Mouse (Mus musculus): ENCODE measurements at regions not wholly inside any gene's neighbourhood (a gene's known extent, or its start where the extent isn't known, plus 50 kb on each side); places are given as distances from the start of the nearest gene placed in this dataset.

DNA sequence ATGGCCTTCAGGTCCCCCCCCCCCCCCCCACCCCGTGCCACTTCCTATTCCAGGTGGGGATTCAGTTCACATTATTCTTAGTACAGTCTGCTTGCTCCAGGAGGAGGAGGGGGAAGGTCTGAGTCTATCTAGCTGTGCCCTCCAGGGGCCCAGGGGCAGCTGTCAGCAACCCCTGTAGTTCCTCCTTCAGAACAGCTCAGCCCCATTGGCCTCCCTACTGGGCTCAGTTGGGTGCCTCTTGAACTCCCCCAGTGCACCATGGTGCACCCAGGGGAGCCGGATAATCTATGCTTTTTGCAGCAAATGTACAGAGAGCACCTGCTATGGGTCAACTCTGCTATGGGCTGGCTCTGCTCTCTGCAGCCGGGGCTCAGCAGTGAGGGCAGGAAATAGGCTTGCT is 204.8 kb downstream of the 4933412E24Rik start:
- H3K9ac ChIP-seq (ENCODE audit: low read depth, low read length): no peak overlapping the region
- no peaks in the 10 kb centered on the region for H3K27me3 ChIP-seq (ENCODE audit: insufficient read depth, low read length)
- no peak for DNase-seq (ENCODE audit: low spot score)
- H3K4me1 ChIP-seq (replicated peaks; ENCODE audit: insufficient read depth, low read length): no peaks in the 10 kb centered on the region
- no peaks in the 10 kb centered on the region for H3K9me3 ChIP-seq (replicated peaks; ENCODE audit: low read length)
- H3K36me3 ChIP-seq (ENCODE audit: insufficient read depth, low read length): no peaks in the 10 kb centered on the region
- 43% methylated on average over 3 of the region's 3 CpGs for WGBS
- no peak overlapping the region for H3K27ac ChIP-seq
- no peak overlapping the region for H3K4me3 ChIP-seq (replicated peaks; ENCODE audit: low read depth, low read length)
- no peak overlapping the region for H3K4me2 ChIP-seq (ENCODE audit: low read length)
- ATAC-seq (replicated peaks; ENCODE audit: low FRiP score, low read depth): no peak
- TF ChIP-seq CTCF (IDR thresholded peaks at IDR 0.05; ENCODE audit: low read depth): no peak

DNA sequence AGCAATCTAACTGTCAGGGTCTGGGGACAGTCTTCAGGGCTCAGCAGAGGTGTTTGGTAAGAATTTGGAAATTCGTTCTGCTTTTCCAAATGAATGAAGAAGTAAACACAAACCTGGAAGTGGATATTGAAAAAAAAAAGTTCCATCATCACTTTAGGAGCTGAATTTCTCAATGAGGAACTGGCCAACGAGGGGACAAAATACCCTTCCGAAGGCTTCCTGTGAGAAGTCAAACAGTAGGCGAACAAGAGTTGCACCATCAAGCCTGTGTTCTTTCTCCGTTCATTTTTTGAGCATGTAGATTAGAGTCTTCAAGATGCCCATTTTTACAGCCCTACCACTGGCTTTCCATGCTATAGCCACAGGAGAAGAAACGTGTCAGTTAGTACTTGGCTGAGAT is 207.1 kb downstream of the 4933412E24Rik start:
- H3K4me1 ChIP-seq (replicated peaks; ENCODE audit: insufficient read depth, low read length): no peaks in the 10 kb centered on the region
- TF ChIP-seq CTCF (IDR thresholded peaks at IDR 0.05; ENCODE audit: low read depth): no peak
- H3K27ac ChIP-seq: no peak overlapping the region
- H3K4me3 ChIP-seq (replicated peaks; ENCODE audit: low read depth, low read length): no peak overlapping the region
- ATAC-seq (replicated peaks; ENCODE audit: low FRiP score, low read depth) (no peak), DNase-seq (ENCODE audit: low spot score) (no peak)
- no peaks in the 10 kb centered on the region for H3K27me3 ChIP-seq (ENCODE audit: insufficient read depth, low read length)
- H3K4me2 ChIP-seq (ENCODE audit: low read length): no peak overlapping the region
- no peak overlapping the region for H3K9ac ChIP-seq (ENCODE audit: low read depth, low read length)
- WGBS: 90% methylated on average over 6 of the region's 6 CpGs
- H3K9me3 ChIP-seq (replicated peaks; ENCODE audit: low read length): no peaks in the 10 kb centered on the region
- no peaks in the 10 kb centered on the region for H3K36me3 ChIP-seq (ENCODE audit: insufficient read depth, low read length)

DNA sequence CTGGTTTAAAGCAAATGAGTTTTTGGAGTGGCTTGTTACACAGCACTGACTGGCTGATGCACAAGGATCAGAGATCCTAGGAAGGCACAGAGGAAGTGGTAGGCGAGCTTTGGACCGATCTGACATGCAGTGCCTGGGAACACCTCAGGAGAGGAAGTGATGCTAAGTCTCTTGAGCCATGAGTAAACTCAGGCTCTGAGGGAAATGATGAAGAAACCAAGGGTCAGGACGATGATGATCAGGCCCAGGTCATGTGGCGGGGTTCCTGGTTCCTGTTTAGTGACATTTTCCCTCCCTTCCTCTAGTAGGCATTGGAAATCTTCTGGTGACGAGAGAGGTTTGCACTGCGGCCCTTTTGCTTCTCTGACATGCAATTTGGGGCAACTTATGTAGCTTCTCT is 208.7 kb downstream of the 4933412E24Rik start:
- Histone ChIP-seq H3K9ac (ENCODE audit: low read depth, low read length) (no peak overlapping the region), H3K9me3 (replicated peaks; ENCODE audit: low read length) (no peaks in the 10 kb centered on the region), H3K4me1 (replicated peaks; ENCODE audit: insufficient read depth, low read length) (no peaks in the 10 kb centered on the region), H3K4me3 (replicated peaks; ENCODE audit: low read depth, low read length) (no peak overlapping the region), H3K4me2 (ENCODE audit: low read length) (no peak overlapping the region), H3K36me3 (ENCODE audit: insufficient read depth, low read length) (no peaks in the 10 kb centered on the region), H3K27ac (no peak overlapping the region), H3K27me3 (ENCODE audit: insufficient read depth, low read length) (no peaks in the 10 kb centered on the region)
- no peak for TF ChIP-seq CTCF (IDR thresholded peaks at IDR 0.05; ENCODE audit: low read depth)
- DNase-seq (ENCODE audit: low spot score): no peak
- no peak for ATAC-seq (replicated peaks; ENCODE audit: low FRiP score, low read depth)
- WGBS: 92% methylated on average over 6 of the region's 6 CpGs

DNA sequence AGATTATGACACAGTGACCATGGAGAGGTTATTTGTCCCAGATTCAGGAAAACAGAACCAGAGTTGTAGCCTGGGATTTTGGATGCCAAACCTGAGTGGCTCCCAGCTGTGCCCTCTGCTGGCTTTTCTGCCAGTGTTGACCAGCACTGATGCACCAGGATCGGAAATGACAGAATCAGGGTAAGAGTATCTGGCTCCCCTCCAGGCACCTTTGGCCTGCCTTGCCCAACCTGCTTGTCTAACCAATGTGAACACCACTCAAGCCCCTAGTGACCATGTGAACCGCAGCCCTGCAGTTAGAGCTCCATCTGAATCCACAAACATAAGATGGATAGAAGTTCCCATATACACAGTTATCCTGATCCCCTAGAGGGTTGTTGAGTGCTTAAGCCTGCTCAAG is 210.6 kb downstream of the 4933412E24Rik start:
- no peak overlapping the region for H3K27ac ChIP-seq
- no peak for TF ChIP-seq CTCF (IDR thresholded peaks at IDR 0.05; ENCODE audit: low read depth)
- H3K4me1 ChIP-seq (replicated peaks; ENCODE audit: insufficient read depth, low read length): no peaks in the 10 kb centered on the region
- H3K9me3 ChIP-seq (replicated peaks; ENCODE audit: low read length): no peaks in the 10 kb centered on the region
- DNase-seq (ENCODE audit: low spot score) (no peak), ATAC-seq (replicated peaks; ENCODE audit: low FRiP score, low read depth) (no peak)
- H3K36me3 ChIP-seq (ENCODE audit: insufficient read depth, low read length): no peaks in the 10 kb centered on the region
- H3K4me2 ChIP-seq (ENCODE audit: low read length): no peak overlapping the region
- no peak overlapping the region for H3K9ac ChIP-seq (ENCODE audit: low read depth, low read length)
- H3K27me3 ChIP-seq (ENCODE audit: insufficient read depth, low read length): no peaks in the 10 kb centered on the region
- H3K4me3 ChIP-seq (replicated peaks; ENCODE audit: low read depth, low read length): no peak overlapping the region
- WGBS: 82% methylated on average over 2 of the region's 2 CpGs

DNA sequence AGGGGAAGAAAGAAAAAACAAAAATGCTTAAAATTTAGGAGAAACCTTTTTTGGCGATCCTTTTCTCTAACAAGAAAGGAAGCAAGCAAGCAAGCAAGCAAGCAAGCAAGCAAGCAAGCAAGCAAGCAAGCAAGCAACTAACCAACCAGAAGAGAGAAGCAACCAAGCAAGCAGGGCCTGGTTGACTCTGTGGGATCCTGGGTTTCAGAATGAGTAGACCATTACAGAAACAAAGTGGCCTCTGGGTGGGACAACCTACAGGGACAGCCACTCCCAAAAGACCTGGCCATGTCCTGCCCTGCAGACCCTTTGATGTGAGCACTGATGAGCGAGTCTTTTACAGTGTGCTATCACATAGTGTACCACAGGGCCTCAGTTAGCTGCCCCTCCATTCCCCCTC is 211.6 kb downstream of the 4933412E24Rik start:
- H3K27me3 ChIP-seq (ENCODE audit: insufficient read depth, low read length): no peaks in the 10 kb centered on the region
- H3K9me3 ChIP-seq (replicated peaks; ENCODE audit: low read length): no peaks in the 10 kb centered on the region
- no peak overlapping the region for H3K4me2 ChIP-seq (ENCODE audit: low read length)
- no peaks in the 10 kb centered on the region for H3K4me1 ChIP-seq (replicated peaks; ENCODE audit: insufficient read depth, low read length)
- no peak overlapping the region for H3K27ac ChIP-seq
- no peak for DNase-seq (ENCODE audit: low spot score)
- H3K4me3 ChIP-seq (replicated peaks; ENCODE audit: low read depth, low read length): no peak overlapping the region
- no peak for ATAC-seq (replicated peaks; ENCODE audit: low FRiP score, low read depth)
- 87% methylated on average over 2 of the region's 2 CpGs for WGBS
- H3K36me3 ChIP-seq (ENCODE audit: insufficient read depth, low read length): no peaks in the 10 kb centered on the region
- TF ChIP-seq CTCF (IDR thresholded peaks at IDR 0.05; ENCODE audit: low read depth): no peak
- H3K9ac ChIP-seq (ENCODE audit: low read depth, low read length): no peak overlapping the region

DNA sequence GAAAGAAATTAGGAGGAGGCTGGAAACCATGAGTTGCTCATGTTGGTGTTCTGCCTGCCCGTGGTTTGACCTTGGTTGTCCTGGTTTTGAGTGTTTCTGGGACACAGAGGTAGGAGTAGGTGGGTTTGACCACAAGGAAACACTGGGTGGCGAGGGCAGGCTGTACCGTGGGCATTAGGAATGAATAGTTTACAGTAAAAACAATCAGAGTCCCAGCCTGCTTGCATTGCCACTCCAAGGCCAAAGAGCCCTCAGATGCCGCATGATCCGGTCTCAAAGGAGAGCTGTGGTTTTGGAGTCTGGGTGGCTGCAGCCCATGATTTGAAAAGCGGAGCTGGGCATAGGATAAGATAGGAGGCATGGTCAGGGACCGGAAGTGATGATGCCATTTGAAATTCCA is 212.0 kb downstream of the 4933412E24Rik start:
- no peak for DNase-seq (ENCODE audit: low spot score)
- Histone ChIP-seq H3K27ac (no peak overlapping the region), H3K9ac (ENCODE audit: low read depth, low read length) (no peak overlapping the region), H3K9me3 (replicated peaks; ENCODE audit: low read length) (no peaks in the 10 kb centered on the region), H3K4me3 (replicated peaks; ENCODE audit: low read depth, low read length) (no peak overlapping the region), H3K27me3 (ENCODE audit: insufficient read depth, low read length) (no peaks in the 10 kb centered on the region), H3K4me2 (ENCODE audit: low read length) (no peak overlapping the region), H3K36me3 (ENCODE audit: insufficient read depth, low read length) (no peaks in the 10 kb centered on the region), H3K4me1 (replicated peaks; ENCODE audit: insufficient read depth, low read length) (no peaks in the 10 kb centered on the region)
- no peak for TF ChIP-seq CTCF (IDR thresholded peaks at IDR 0.05; ENCODE audit: low read depth)
- 85% methylated on average over 7 of the region's 7 CpGs for WGBS
- no peak for ATAC-seq (replicated peaks; ENCODE audit: low FRiP score, low read depth)

DNA sequence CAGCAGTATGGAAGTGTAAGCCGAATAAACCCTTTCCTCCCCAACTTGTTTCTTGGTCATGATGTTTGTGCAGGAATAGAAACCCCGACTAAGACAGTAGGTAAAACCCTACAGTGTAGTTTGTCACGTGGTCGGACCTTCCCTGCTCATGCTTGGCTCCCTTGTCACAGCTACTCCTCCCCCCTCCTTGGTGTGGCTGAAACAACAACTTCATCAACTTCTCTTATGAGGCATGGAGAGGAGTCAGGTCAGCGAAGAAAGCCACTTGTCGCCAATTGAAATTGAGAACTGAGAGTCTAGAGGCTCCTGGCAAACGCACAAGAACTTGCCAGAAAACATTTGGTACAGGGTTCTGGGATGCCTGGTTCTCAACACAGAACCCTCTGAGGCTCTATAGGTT is 214.1 kb downstream of the 4933412E24Rik start:
- Histone ChIP-seq H3K27ac (no peak overlapping the region), H3K4me3 (replicated peaks; ENCODE audit: low read depth, low read length) (no peak overlapping the region), H3K36me3 (ENCODE audit: insufficient read depth, low read length) (no peaks in the 10 kb centered on the region), H3K4me1 (replicated peaks; ENCODE audit: insufficient read depth, low read length) (no peaks in the 10 kb centered on the region), H3K4me2 (ENCODE audit: low read length) (no peak overlapping the region), H3K9me3 (replicated peaks; ENCODE audit: low read length) (no peaks in the 10 kb centered on the region), H3K9ac (ENCODE audit: low read depth, low read length) (no peak overlapping the region), H3K27me3 (ENCODE audit: insufficient read depth, low read length) (no peaks in the 10 kb centered on the region)
- no peak for ATAC-seq (replicated peaks; ENCODE audit: low FRiP score, low read depth)
- DNase-seq (ENCODE audit: low spot score): no peak
- no peak for TF ChIP-seq CTCF (IDR thresholded peaks at IDR 0.05; ENCODE audit: low read depth)
- 63% methylated on average over 6 of the region's 7 CpGs for WGBS
